Comparison of ENCODE assay signal across 10 mouse cellular contexts in the genomic region with DNA sequence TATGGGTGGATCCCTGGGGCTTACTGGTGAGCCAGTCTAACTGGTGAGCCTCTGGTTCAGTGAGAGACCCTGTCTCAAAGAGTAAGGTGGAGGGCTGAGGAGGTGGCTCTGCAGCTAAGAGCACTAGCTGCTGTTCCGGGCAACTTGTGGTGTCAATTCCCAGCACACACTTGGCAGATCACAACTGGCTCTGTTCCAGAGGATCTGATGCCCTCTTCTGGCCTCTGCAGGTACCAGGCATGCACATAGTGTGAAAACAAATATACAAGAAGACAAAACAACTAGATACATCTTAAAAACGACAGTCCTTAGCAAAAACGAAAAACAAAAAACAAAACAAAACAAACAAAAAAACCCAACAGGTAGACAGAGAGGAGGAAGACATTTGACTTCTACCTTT. TPM values are rescaled to one million over a fixed set of nuclear protein-coding genes. Genes with fewer than 3 reads are reported as not detected.
DNase-seq lines count a peak whose midpoint lies in the region; ATAC-seq lines count a peak whose summit lies in the region.
"Had no signal": no experiment of that assay in that cellular context is flagged by ENCODE, and none has a peak within 500 bp of the region (broad histone marks: within the 10 kb centered on the region; RNA-seq: fewer than 3 reads in every experiment).

No protein-coding gene starts in this region.

- H3K27ac ChIP-seq in kidney, embryonic 14.5 days (ENCODE audit: low read depth, low read length): no peak overlapping the region

- H3K27me3 ChIP-seq in kidney, embryonic 14.5 days (ENCODE audit: control insufficient read depth, insufficient read depth, low read length): no peaks in the 10 kb centered on the region

- H3K9ac ChIP-seq in kidney, embryonic 14.5 days (ENCODE audit: low read depth, low read length): no peak overlapping the region

- peak; percentile 38 to 74 for DNase-seq in adrenal gland, adult (ENCODE audit: inconsistent age in 2 of 2, low spot score in 1 of 2)
- DNase-seq in adrenal gland, adult 8-10 months: no peak
- DNase-seq in kidney, postnatal 10 days: peak; percentile 68
- peak; percentile 70 for DNase-seq in R1 (ENCODE audit: low read depth, low spot score)
- DNase-seq in lung, postnatal 10 days: peak; percentile 68
- DNase-seq in spleen, postnatal 4 days (ENCODE audit: low spot score in 2 of 2): no peak
- DNase-seq in right cerebral cortex, postnatal 10 days (ENCODE audit: low spot score in 2 of 2): no peak

- H3K36me3 ChIP-seq in kidney, embryonic 14.5 days (ENCODE audit: control insufficient read depth, insufficient read depth, low read length): no peaks in the 10 kb centered on the region

- no peak for ATAC-seq in kidney, embryonic 14.5 days (ENCODE audit: low FRiP score, low TSS enrichment)
- ATAC-seq: intestine, embryonic 16.5 days had no signal

- H3K4me2 ChIP-seq in kidney, embryonic 14.5 days (replicated peaks; ENCODE audit: low read depth, low read length): no peak overlapping the region

- WGBS in kidney, embryonic 14.5 days: 52% methylated on average over 3 of the region's 3 CpGs

- H3K4me1 ChIP-seq in kidney, embryonic 14.5 days (ENCODE audit: control insufficient read depth, insufficient read depth, low read length): peaks cover 6% of the 10 kb centered on the region

- H3K4me3 ChIP-seq in kidney, embryonic 14.5 days (ENCODE audit: low read length): no peak overlapping the region

- no peaks in the 10 kb centered on the region for H3K9me3 ChIP-seq in kidney, embryonic 14.5 days (ENCODE audit: control insufficient read depth, low read length)

RNA-seq across cellular contexts. Expression of a gene that starts 5.2 kb away (rescaled TPM):
- 10 to 100 TPM; 51.4 to 73.8 (median 64.5) TPM for total RNA-seq in adrenal gland, adult 8-10 months (2022)
- polyA plus RNA-seq in kidney, embryonic 14.5 days (2014; fragmentation: Nextera tagmentation; extraction: Ambion mirVana): 75.3 and 75.5 TPM in 2 replicates

RNA-seq across cellular contexts. Expression of a gene that starts 23.0 kb away (rescaled TPM):
- total RNA-seq in adrenal gland, adult 8-10 months (2022): 1 to 10 TPM; 2.3 to 4.2 (median 3.2) TPM
- 9.3 and 13.4 TPM in 2 replicates for polyA plus RNA-seq in kidney, embryonic 14.5 days (2014; fragmentation: Nextera tagmentation; extraction: Ambion mirVana)
- total RNA-seq: megakaryocyte, adult 5-6 weeks had no signal

RNA-seq across cellular contexts. Expression of a gene that starts 39.1 kb away (rescaled TPM):
- total RNA-seq in adrenal gland, adult 8-10 months (2022): 100 to 1,000 TPM in 3 of 4 experiments, 10 to 100 TPM in 1; 97.0 to 132 (median 119) TPM
- polyA plus RNA-seq in kidney, embryonic 14.5 days (2014; fragmentation: Nextera tagmentation; extraction: Ambion mirVana): 65.6 and 86.2 TPM in 2 replicates

Comparison
In these comparisons a context has a peak if more than half of its experiments do, and no peak if none do; other contexts are left out.
1. DNase-seq: peak in adrenal gland, adult (2 of 2), kidney, postnatal 10 days (single experiment), R1 (single experiment) and lung, postnatal 10 days (single experiment); none in adrenal gland, adult 8-10 months (single experiment), spleen, postnatal 4 days (0 of 2) and right cerebral cortex, postnatal 10 days (0 of 2).